9 mouse cellular contexts compared by ENCODE assay signal in the genomic region with DNA sequence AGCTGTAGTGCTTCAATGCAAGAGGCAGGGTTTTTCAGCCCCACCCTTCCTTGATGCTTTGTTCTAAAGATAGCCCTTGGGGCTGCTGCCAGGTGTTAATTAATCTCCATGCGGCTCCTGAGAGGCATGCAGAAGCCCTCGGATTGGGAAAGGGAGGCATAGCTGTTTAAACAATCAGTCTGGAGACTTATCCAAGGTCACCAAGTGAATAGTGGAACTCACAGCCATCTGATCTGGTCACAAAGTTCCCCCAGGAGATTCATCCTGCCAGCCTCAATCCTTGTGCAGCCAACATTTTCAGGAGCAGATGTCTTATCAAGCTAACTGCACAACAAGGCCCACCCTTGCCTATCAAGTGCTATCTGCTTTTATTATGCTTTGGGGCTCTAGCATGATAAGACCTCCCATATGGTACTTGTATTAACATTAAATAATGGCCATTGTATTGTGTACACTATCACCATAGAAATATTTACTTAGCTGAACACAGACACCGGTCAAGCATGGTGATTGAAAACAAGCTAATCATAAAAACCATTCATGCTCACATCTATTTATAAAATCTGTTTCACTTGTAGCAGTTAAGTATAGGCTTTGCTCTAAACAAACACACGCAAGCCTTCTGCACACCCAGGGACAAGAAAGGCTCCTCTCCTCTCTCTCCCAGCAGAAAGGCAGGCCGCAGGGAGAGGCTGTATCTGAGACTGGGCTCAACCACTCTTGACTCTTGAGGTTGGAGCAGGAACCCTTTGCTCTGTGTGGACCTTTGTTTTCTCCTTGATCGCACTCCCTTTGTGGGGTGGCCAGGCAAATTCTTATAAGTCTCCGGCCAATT.
DNase-seq lines count a peak whose midpoint lies in the region; ATAC-seq and TF ChIP-seq lines count a peak whose summit lies in the region.
"Had no signal": no experiment of that assay in that cellular context is flagged by ENCODE, and none has a peak within 500 bp of the region (broad histone marks: within the 10 kb centered on the region; RNA-seq: fewer than 3 reads in every experiment).

No protein-coding gene starts in this region.

- no peaks in the 10 kb centered on the region for H3K27me3 ChIP-seq in heart, postnatal 0 days (ENCODE audit: control insufficient read depth, insufficient read depth, low read length)
- no peaks in the 10 kb centered on the region for H3K27me3 ChIP-seq in lung, embryonic 14.5 days (ENCODE audit: insufficient read depth, low read length)
- H3K27me3 ChIP-seq: liver, embryonic 15.5 days had no signal

- H3K4me2 ChIP-seq in heart, postnatal 0 days (ENCODE audit: low read depth, low read length): no peak overlapping the region
- H3K4me2 ChIP-seq in lung, embryonic 14.5 days: no peak overlapping the region
- H3K4me2 ChIP-seq: liver, embryonic 15.5 days had no signal

- no peaks in the 10 kb centered on the region for H3K36me3 ChIP-seq in heart, postnatal 0 days (replicated peaks; ENCODE audit: control insufficient read depth, insufficient read depth, low read length)
- H3K36me3 ChIP-seq in lung, embryonic 14.5 days (ENCODE audit: insufficient read depth): no peaks in the 10 kb centered on the region
- H3K36me3 ChIP-seq: liver, embryonic 15.5 days had no signal

- H3K9me3 ChIP-seq in heart, postnatal 0 days (replicated peaks; ENCODE audit: control insufficient read depth, low read length): no peaks in the 10 kb centered on the region
- no peaks in the 10 kb centered on the region for H3K9me3 ChIP-seq in lung, embryonic 14.5 days (ENCODE audit: low read depth, low read length)
- H3K9me3 ChIP-seq: liver, embryonic 15.5 days had no signal

- DNase-seq in adrenal gland, postnatal 25 days: peak; percentile 10
- no peak for DNase-seq in adrenal gland, postnatal 4 days (ENCODE audit: low spot score in 2 of 2)
- peak; percentile 21 for DNase-seq in R1 (ENCODE audit: low read depth, low spot score)
- DNase-seq in heart, postnatal 0 days (ENCODE audit: low spot score): peak; percentile 42
- peak; percentile 36 for DNase-seq in lung, embryonic 14.5 days
- DNase-seq in embryo, embryonic 11 days: no peak
- no peak for DNase-seq in cerebellum, postnatal 4 days (ENCODE audit: low spot score in 2 of 2)
- DNase-seq in spleen, adult 18-20 months: no peak

- H3K27ac ChIP-seq in heart, postnatal 0 days (ENCODE audit: low read depth): peak overlapping the region; percentile 76
- H3K27ac ChIP-seq in lung, embryonic 14.5 days (ENCODE audit: low read depth): no peak overlapping the region
- H3K27ac ChIP-seq: liver, embryonic 15.5 days had no signal

- H3K4me3 ChIP-seq in heart, postnatal 0 days (ENCODE audit: low read depth, low read length): no peak overlapping the region
- H3K4me3 ChIP-seq in lung, embryonic 14.5 days (ENCODE audit: low read depth, low read length): no peak overlapping the region
- H3K4me3 ChIP-seq: liver, embryonic 15.5 days had no signal

- H3K4me1 ChIP-seq in heart, postnatal 0 days (ENCODE audit: control insufficient read depth, insufficient read depth): peaks cover 13% of the 10 kb centered on the region
- H3K4me1 ChIP-seq in lung, embryonic 14.5 days (ENCODE audit: insufficient read depth): no peaks in the 10 kb centered on the region
- H3K4me1 ChIP-seq: liver, embryonic 15.5 days had no signal

- WGBS in heart, postnatal 0 days: 51% methylated on average over 7 of the region's 7 CpGs
- 49% methylated on average over 7 of the region's 7 CpGs for WGBS in lung, embryonic 14.5 days

- TF ChIP-seq CTCF in heart, postnatal 0 days (IDR thresholded peaks at IDR 0.05; ENCODE audit: low read depth): no peak
- TF ChIP-seq CTCF in lung, embryonic 14.5 days (IDR thresholded peaks at IDR 0.05; ENCODE audit: low read depth): no peak

- TF ChIP-seq EP300 in heart, postnatal 0 days (IDR thresholded peaks at IDR 0.05; ENCODE audit: low read depth): peak; percentile 90

- no peak overlapping the region for H3K9ac ChIP-seq in heart, postnatal 0 days (replicated peaks; ENCODE audit: low read depth, low read length)
- no peak overlapping the region for H3K9ac ChIP-seq in lung, embryonic 14.5 days
- H3K9ac ChIP-seq: liver, embryonic 15.5 days had no signal

- ATAC-seq in heart, postnatal 0 days (ENCODE audit: insufficient read depth, low read depth): peak; percentile 74
- no peak for ATAC-seq in lung, embryonic 14.5 days (ENCODE audit: insufficient read depth)

Comparison
In these comparisons a context has a peak if more than half of its experiments do, and no peak if none do; other contexts are left out.
1. DNase-seq: peak in adrenal gland, postnatal 25 days (single experiment), R1 (single experiment), heart, postnatal 0 days (single experiment) and lung, embryonic 14.5 days (single experiment); none in adrenal gland, postnatal 4 days (0 of 2), embryo, embryonic 11 days (single experiment), cerebellum, postnatal 4 days (0 of 2) and spleen, adult 18-20 months (0 of 2).